Mouse (Mus musculus) adipocyte (in vitro differentiated cells): ENCODE results near the gene Wdr11.

ENCODE experiments used
- DNase-seq: peaks from one replicate; pipeline ENCODE4 v3.0.0-alpha.2; 2016; ENCODE audit warnings: low spot score

Wdr11 gene

DNA sequence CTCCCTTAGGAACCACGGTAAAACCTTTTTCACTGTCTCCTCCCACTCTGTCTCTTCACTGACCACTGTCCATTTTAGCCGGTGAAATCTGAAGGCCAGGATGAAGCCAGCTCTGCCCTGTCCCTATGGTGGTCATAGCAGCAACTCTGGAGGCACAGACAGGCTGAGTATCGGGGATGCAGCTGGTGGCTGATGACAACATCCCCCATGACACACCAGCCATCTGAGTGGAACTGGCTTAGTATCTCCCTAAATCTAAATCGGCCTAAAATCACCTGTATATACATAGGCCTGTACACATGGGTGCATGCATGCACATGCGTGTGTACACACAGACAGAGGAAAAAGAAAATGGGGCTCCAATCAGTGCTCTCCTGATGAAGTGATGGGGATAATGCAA, 93.7 kb downstream of the Wdr11 start:
- DNase-seq: no peak
